Mouse (Mus musculus) left cerebral cortex, postnatal 4 days (tissue): ENCODE measurements around the gene P2rx5. TPM values are rescaled to one million over a fixed set of nuclear protein-coding genes. Genes with fewer than 3 reads are reported as not detected.
A peak's percentile ranks its signal among the peaks of the same experiment; 100 is the strongest.

ENCODE experiments used
- DNase-seq: peaks from one replicate; pipeline ENCODE4 v3.0.0-alpha.2; 2022
- intact Hi-C: fragments of 180-260 bp; cut with DNase I; formaldehyde crosslinking; loops from one replicate; pipeline ENCODE4 v1.15.1; 2025
- total RNA-seq, 2 experiments: library from RNA; stranded (reverse); gene quantifications; 2 replicates each; pipeline ENCODE4 v1.2.3; 2021

P2rx5 gene
- 1 to 10 TPM in 1 of 2 experiments, under 1 TPM in 1; 0.72 to 1.0 TPM for total RNA-seq

- intact Hi-C loops, result no loop called here
- no peak for DNase-seq
Measured at GRCm38 (mm10) chr11:73159957-73160810, at the start of gene P2rx5. Gene P2rx5, plus strand, starts transcription at chr11:73160421.

DNA sequence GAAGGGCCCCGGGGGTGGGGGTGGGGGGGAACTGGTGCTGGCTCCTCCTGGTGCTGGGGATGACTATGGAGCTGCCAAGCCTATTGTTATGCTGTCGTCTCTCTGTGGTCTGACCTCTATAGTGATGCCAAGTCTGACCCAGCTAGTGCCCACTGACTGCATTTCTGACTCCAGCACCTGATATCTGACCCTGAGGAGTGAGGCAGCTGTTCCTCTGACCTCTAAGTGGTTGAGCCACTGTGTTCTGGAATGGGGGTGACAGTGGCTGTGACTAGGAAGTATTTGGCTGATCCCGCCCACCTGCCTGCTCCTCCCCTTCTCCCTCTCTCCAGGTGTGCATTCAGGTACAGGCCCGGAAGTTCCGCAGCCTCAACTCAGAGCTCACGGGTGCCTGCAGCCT lies 48.8 kb upstream of the P2rx5 start:
- intact Hi-C loops, result no loop called here
- DNase-seq, result no peak

DNA sequence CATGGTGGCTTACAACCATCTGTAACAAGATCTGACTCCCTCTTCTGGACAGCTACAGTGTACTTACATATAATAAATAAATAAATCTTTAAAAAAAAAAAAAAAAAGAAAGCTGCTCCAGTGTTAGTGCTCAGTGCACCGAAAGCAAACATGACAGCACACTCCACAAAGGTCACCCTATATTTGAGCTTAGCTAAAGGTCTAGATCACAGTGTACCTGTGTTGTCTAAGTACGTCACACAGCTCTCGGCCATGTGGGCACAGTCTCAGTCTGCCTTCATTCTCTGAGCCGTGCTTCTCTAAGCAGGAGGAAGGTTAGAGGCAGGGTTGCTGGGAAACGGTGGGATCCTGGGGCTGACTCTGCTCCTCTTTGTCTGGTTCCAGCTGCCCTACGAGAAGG lies 33.7 kb upstream of the P2rx5 start:
- intact Hi-C loops, result no loop called here
- no peak for DNase-seq

- no peak for DNase-seq
- intact Hi-C loops, result no loop called here
Measured at GRCm38 (mm10) chr11:73131020-73131419, 29.2 kb upstream of the P2rx5 start.

- no peak for DNase-seq
- intact Hi-C loops, result no loop called here
Measured at GRCm38 (mm10) chr11:73132999-73133398, 27.2 kb upstream of the P2rx5 start.

DNA sequence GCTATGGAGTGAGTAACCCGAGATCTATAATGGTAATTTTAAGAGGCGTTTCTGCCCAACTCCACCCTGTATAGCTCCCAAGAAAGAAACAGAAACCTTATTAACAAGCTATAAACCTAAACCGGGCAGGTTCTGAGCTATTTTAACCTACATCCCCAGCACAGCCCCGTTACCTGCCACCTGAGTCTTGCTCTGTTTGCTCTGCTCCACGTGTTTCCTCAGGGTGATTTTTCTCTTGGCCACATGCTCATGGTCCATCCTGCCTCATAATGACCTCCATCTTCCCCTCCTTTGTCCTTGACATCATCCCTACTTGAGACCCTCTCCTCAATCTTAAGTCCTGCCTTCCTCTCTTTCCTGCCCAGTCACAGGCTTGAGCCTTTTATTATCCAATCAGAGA lies 26.0 kb upstream of the P2rx5 start:
- intact Hi-C loops, result no loop called here

GRCm38 (mm10) chr11:73136587-73136986 lies 23.6 kb upstream of the P2rx5 start:
- intact Hi-C loops, result no loop called here
- no peak for DNase-seq

More for the DNA sequence above, 26.0 kb upstream of the P2rx5 start:
- DNase-seq, result no peak

DNA sequence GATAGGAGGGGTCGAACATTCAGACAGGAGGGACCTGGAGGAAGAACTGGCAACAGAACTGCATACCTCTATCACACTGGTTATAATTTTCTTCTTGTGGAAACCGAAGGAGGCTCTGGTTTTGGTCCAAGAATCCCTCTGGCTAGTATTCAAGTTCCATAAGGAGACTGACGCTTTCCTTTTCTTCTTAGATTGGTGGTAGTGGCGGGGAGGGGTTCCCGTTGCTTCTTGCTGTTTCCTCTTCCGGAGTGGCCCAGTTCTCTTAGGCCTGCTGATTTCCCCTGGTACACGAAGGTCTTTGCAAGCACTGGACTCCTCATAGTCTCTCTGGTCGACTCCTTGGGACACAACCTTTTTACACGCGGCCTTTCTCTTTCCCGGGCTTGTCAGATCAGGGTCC lies 23.1 kb upstream of the P2rx5 start:
- intact Hi-C loops, result no loop called here
- no peak for DNase-seq

- peak; percentile 93 for DNase-seq
Measured at GRCm38 (mm10) chr11:73137591-73138501, 22.4 kb upstream of the P2rx5 start, which contains the start of gene Haspin. Gene Haspin, minus strand, starts transcription at chr11:73138294.

GRCm38 (mm10) chr11:73144261-73144681 lies 15.9 kb upstream of the P2rx5 start:
- intact Hi-C loops, result no loop called here
- DNase-seq, result no peak

More at GRCm38 (mm10) chr11:73137591-73138501, 22.4 kb upstream of the P2rx5 start, which contains the start of gene Haspin:
- intact Hi-C loops, result loop anchor here (2.0 kb wide), 1 partner anchor 1235 kb away; no protein-coding TSS in a partner anchor

- DNase-seq, result no peak
- intact Hi-C loops, result no loop called here
Measured at GRCm38 (mm10) chr11:73146026-73146974, 13.9 kb upstream of the P2rx5 start.

GRCm38 (mm10) chr11:73146975-73147365 lies 13.3 kb upstream of the P2rx5 start:
- intact Hi-C loops, result no loop called here
- DNase-seq, result no peak

GRCm38 (mm10) chr11:73148209-73148608 lies 12.0 kb upstream of the P2rx5 start:
- intact Hi-C loops, result no loop called here
- DNase-seq, result no peak

DNA sequence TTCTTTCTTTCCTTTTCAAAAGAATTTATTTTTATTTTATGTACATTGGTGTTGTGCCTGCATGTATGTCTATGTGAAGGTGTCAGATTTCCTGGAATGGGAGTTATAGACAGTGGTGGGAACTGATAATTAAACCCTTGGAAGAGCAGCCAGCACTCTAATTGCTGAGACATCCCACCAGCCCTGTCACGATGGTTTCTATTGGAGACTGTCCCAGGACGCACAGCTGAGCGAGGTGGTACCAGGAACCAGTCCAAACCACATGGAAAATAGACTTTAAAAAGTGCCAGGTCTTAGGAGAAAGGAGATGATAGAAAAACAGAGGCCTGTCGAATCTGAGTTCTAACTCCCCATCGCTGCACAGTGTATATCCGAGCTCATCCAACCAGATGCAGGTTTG lies 5.2 kb upstream of the P2rx5 start:
- no peak for DNase-seq
- intact Hi-C loops, result no loop called here

- DNase-seq, result no peak
- intact Hi-C loops, result no loop called here
Measured at GRCm38 (mm10) chr11:73160811-73161200, 585 bp downstream of the P2rx5 start.

DNA sequence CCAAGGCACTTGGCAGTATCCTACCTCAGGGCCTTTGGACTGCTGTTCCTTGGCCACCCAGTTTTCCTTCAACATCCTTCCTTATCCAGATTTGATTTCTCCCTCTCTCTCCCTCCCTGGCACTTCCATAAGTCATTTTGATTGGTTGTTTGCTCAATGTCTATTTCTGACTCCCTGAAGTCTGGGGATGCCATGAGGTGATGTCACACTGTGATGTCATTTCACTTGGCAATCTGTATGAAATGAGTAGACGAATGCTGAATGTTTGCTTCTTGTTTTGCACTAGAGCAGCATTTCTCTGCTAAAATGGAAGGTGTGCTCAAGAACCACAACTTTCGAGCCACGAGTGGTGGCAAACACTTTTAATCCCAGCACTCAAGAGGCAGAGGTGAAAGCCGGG lies 1.4 kb downstream of the P2rx5 start:
- intact Hi-C loops, result no loop called here
- no peak for DNase-seq

GRCm38 (mm10) chr11:73162284-73162683 lies 2.1 kb downstream of the P2rx5 start:
- no peak for DNase-seq
- intact Hi-C loops, result no loop called here

DNA sequence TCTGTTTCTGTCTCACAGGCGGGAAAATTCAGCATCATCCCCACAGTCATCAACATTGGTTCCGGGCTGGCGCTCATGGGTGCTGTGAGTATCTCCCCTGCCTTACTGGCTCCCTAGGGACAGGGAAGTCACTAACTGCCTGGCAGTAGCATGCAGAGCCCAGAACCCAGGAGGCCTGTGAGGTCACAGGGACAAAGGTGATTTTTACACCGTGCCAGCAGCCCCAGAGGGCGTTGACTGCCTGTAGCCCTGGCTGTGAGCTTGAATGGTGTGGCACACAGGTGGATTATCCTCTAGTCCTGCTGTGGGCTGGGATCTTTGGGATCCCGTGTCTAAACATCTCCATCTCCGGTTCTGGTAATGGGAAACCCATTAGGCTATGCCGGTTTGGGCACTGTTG lies 7.8 kb downstream of the P2rx5 start:
- intact Hi-C loops, result no loop called here
- no peak for DNase-seq

DNA sequence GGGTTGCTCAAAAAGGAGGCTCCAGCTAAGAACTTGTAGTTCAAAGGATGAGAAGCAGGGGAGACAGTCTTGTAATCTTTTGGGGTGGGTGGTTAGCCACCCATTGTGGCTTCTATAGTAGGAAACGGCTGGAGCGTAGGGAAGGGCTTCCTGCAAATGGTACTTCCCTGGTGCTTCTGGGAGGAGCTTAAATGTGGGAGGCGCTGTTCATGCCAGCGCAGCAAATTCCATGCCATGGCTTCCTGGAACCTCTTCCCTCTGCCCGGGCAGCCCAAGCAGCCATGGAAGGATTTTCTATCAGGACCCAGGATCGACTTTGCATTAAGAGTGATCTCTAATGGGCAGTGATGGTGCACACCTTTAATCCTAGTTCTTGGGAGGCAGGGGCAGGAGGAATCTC lies 8.4 kb downstream of the P2rx5 start:
- no peak for DNase-seq
- intact Hi-C loops, result no loop called here

DNA sequence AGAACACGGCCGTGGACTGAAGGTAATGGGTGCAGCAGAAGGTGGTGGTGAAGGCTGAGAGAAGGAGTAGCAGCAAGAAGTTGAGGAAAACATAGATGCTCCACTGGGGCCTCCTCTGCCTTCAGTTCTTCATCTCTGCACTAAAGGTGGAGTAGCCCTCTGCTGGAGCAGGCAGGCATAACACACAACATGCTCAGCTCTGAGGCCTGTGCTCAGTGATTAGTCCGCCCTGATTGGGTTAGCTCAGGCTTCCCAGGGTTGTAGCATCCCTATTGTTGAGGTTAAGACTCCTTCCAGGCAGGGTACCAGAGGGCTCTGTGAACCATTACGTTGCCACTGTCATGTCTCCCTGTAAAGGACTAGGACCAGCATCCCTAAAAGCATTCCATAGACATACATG lies 9.0 kb downstream of the P2rx5 start:
- intact Hi-C loops, result no loop called here
- DNase-seq, result peak; percentile 65
